Mouse (Mus musculus): ENCODE results near the gene Dmrtb1. TPM values are rescaled to one million over a fixed set of nuclear protein-coding genes. Genes with fewer than 3 reads are reported as not detected.

Gene Dmrtb1
- total RNA-seq, 4 experiments from 2014 or later: not detected

Small RNAs within 50 kb of the gene (microRNA-seq; reads per million reads assigned to microRNA genes)
- gene Gm25123: 0 reads per million in 2 experiments

Other genes starting within 250 kb of the Dmrtb1 start
- 1 to 10 TPM in 1 of 4 experiments, under 1 TPM in 3; 0.32 to 2.6 (median 0.79) TPM for gene Glis1, start 249.6 kb downstream of the Dmrtb1 start, total RNA-seq (2022)
- gene Lrp8, start 118.0 kb upstream of the Dmrtb1 start, total RNA-seq (2022): 10 to 100 TPM in 1 of 4 experiments, 1 to 10 TPM in 3; 7.2 to 12.5 (median 8.8) TPM
- gene Magoh, start 195.5 kb upstream of the Dmrtb1 start, total RNA-seq (2022): 10 to 100 TPM; 61.8 to 73.5 (median 71.9) TPM
- 10 to 100 TPM; 75.0 to 83.5 (median 78.4) TPM for gene 0610037L13Rik, start 205.6 kb upstream of the Dmrtb1 start, total RNA-seq (2022)
- gene Cpt2, start 239.4 kb upstream of the Dmrtb1 start, total RNA-seq (2022): 100 to 1,000 TPM in 3 of 4 experiments, 10 to 100 TPM in 1; 92.3 to 198 (median 141) TPM